Mouse (Mus musculus) heart, embryonic 11.5 days (tissue): ENCODE measurements around the gene A830031A19Rik. TPM values are rescaled to one million over a fixed set of nuclear protein-coding genes. Genes with fewer than 3 reads are reported as not detected.

Experiments
- ATAC-seq: fragments of 200-750 bp; cut with Nextera tagmentation; replicated peaks from 2 replicates; pipeline ENCODE4 v1.8.0; 2017; ENCODE audit warnings: moderate library complexity; ENCODE audit not compliant: insufficient number of reproducible peaks, low FRiP score, low TSS enrichment
- H3K27ac ChIP-seq: fragments of 300-500 bp; sonication (generic); 2 replicates; pipeline ENCODE4 v1.5.1; 2014; ENCODE audit warnings: mild to moderate bottlenecking, low read depth, low read length
- H3K27me3 ChIP-seq: fragments of 300-500 bp; sonication (generic); 2 replicates; pipeline ENCODE4 v1.6.1; 2014; ENCODE audit warnings: mild to moderate bottlenecking, low read length, mixed read lengths; ENCODE audit not compliant: control insufficient read depth, insufficient read depth
- H3K36me3 ChIP-seq: fragments of 300-500 bp; sonication (generic); 2 replicates; pipeline ENCODE4 v1.6.1; 2014; ENCODE audit warnings: mild to moderate bottlenecking, low read length, moderate library complexity, mixed read lengths; ENCODE audit not compliant: control insufficient read depth, insufficient read depth
- H3K4me1 ChIP-seq: fragments of 300-500 bp; sonication (generic); 2 replicates; pipeline ENCODE4 v1.6.1; 2014; ENCODE audit warnings: low read length; ENCODE audit not compliant: control insufficient read depth, insufficient read depth
- H3K4me2 ChIP-seq: fragments of 300-500 bp; sonication (generic); 2 replicates; pipeline ENCODE4 v1.6.1; 2014; ENCODE audit warnings: mild to moderate bottlenecking, moderate library complexity
- H3K4me3 ChIP-seq: fragments of 300-500 bp; sonication (generic); 2 replicates; pipeline ENCODE4 v1.5.1; 2014; ENCODE audit warnings: low read depth, low read length
- H3K9ac ChIP-seq: fragments of 300-500 bp; sonication (generic); 2 replicates; pipeline ENCODE4 v1.6.1; 2014; ENCODE audit warnings: mild to moderate bottlenecking, low read depth, low read length, moderate library complexity
- H3K9me3 ChIP-seq: fragments of 300-500 bp; sonication (generic); replicated peaks from 2 replicates; pipeline ENCODE4 v1.6.1; 2016; ENCODE audit warnings: low read length; ENCODE audit not compliant: control insufficient read depth
- WGBS: fragments of 180-500 bp; shearing (Covaris S2); extraction: QIAGEN DNeasy Blood & Tissue Kit; methylation state at CpG from one replicate; pipeline ENCODE4 v1.1.7; 2014; ENCODE audit not compliant: insufficient replicate concordance; 5-methylcytosine and 5-hydroxymethylcytosine counted together
- polyA plus RNA-seq: library from polyadenylated mRNA; unstranded; fragments of >200 nt; fragmentation: Nextera tagmentation; extraction: Ambion mirVana; gene quantifications from 2 replicates; pipeline ENCODE4 v1.2.1, GENCODE M21; 2014

A830031A19Rik gene
- polyA plus RNA-seq, 1 experiment from 2014 or later: not detected

DNA sequence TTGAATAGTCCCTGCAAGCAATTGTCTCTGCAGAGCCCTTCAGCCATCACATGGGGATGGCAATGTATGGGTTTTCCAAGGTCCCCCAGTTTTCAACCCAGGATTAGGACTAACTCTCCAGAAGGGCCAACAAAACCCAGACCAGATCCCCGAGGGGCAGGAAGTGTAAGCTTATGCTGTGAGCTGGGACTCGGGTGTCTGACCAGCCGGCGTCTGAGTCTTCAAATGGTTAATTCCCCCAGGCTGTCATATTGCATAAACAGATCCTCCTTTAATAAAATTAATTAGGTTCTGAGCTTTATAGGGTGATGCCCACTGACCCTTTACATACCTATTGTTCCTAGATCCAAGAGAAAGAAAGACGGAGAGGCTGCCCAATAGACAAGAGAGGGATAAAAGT is 14.4 kb downstream of the A830031A19Rik start:
- no peaks in the 10 kb centered on the region for H3K9me3 ChIP-seq
- peak overlapping the region; percentile 63 for H3K4me2 ChIP-seq
- ATAC-seq: no peak
- peaks cover 20% of the 10 kb centered on the region for H3K27me3 ChIP-seq
- H3K36me3 ChIP-seq: no peaks in the 10 kb centered on the region
- H3K9ac ChIP-seq: no peak overlapping the region
- no peak overlapping the region for H3K27ac ChIP-seq
- WGBS: 3% methylated on average over 5 of the region's 5 CpGs
- no peaks in the 10 kb centered on the region for H3K4me1 ChIP-seq
- peak overlapping the region; percentile 33 for H3K4me3 ChIP-seq

DNA sequence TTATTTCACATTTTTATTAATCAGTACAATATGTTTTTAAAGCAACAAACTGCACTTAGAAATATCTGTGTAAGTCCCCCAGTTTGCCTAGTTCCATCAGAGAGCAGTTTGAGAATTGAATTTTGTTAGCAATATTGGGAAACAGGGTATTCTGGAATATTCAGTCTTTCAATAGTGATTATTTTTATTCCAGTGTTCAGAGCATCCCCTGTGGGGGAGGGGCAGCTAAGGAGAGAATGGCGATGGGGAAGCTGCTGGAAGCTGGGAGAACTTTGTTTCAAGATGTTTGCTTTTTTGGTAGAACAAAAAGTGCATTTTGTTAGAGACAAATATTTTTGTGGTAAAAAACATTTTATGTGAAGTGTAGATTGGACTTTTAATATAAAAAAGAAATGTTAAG is 15.7 kb downstream of the A830031A19Rik start:
- H3K4me2 ChIP-seq: no peak overlapping the region
- H3K27me3 ChIP-seq: peaks cover 20% of the 10 kb centered on the region
- no peak overlapping the region for H3K27ac ChIP-seq
- no peaks in the 10 kb centered on the region for H3K9me3 ChIP-seq
- WGBS: 7% methylated on average over 1 of the region's 1 CpGs
- H3K4me3 ChIP-seq: no peak overlapping the region
- H3K4me1 ChIP-seq: no peaks in the 10 kb centered on the region
- ATAC-seq: no peak
- H3K9ac ChIP-seq: no peak overlapping the region
- no peaks in the 10 kb centered on the region for H3K36me3 ChIP-seq

DNA sequence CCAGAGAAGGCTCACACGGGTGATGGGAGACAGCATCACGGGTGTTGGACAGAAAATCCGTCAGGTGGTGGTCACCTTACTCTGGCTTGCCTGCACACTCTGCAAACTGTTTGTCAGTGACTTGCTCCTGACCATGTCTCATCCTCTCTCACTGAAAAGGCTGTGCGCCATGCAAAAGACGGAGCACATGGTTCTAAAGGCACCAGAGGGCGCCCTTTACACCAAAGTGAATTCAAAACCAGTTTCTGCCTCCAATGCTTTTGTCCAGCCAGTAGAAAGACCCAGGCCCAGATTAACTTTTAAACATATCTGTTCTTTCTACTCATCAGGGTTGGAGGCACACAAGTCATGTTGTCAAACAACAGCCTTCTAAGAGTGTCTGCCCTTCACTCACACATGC is 22.0 kb downstream of the A830031A19Rik start:
- ATAC-seq: no peak

DNA sequence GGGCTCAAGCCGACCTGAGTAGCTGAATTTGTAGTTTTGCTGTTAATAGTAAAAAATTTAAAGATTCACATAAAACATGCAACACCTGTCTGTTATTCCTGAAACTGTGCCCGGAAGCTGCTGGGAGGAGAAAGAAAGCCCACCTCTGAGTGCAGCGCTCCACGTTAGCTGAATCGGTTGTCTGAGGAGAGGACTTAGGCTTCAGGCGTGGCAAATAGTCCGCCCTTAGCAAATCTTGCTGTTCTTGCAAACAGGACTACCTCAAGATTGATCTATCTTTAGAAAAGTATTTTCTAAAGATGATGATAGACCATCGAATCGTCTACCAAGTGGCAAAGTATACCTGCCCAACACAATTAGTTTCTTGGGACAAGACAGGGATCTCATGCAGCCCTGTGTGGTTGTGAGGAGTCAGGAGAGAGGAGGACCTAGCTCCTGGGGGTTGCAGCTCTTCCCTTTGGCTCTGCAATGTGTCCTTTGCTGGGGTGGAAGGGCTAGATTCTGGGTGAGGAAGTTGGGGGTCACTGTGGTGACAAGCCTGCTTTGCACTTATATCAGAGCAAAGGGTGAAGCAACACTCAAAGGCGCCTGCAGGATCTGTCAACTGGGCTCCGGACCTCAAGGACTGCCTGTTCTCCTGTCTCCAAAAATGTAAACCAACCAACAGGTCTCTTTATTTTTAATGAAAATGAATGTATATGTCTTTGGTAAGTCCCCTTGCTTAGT is 24.7 kb downstream of the A830031A19Rik start:
- no peak overlapping the region for H3K27ac ChIP-seq
- no peak overlapping the region for H3K4me3 ChIP-seq
- peaks cover 3% of the 10 kb centered on the region; the same call in 1 of the 2 replicates for H3K4me1 ChIP-seq
- H3K9me3 ChIP-seq: no peaks in the 10 kb centered on the region
- WGBS: 69% methylated on average over 11 of the region's 11 CpGs
- no peaks in the 10 kb centered on the region for H3K27me3 ChIP-seq
- no peak overlapping the region; the same call in 1 of the 2 replicates for H3K4me2 ChIP-seq
- no peak overlapping the region for H3K9ac ChIP-seq
- no peaks in the 10 kb centered on the region for H3K36me3 ChIP-seq
- no peak for ATAC-seq

More for the DNA sequence above, 22.0 kb downstream of the A830031A19Rik start:
- Histone ChIP-seq H3K27ac (no peak overlapping the region), H3K4me3 (no peak overlapping the region), H3K4me1 (peaks cover 3% of the 10 kb centered on the region; the same call in 1 of the 2 replicates), H3K4me2 (no peak overlapping the region), H3K36me3 (no peaks in the 10 kb centered on the region), H3K27me3 (peaks cover 2% of the 10 kb centered on the region; the same call in 1 of the 2 replicates), H3K9me3 (no peaks in the 10 kb centered on the region), H3K9ac (no peak overlapping the region)
- WGBS: 55% methylated on average over 6 of the region's 6 CpGs

DNA sequence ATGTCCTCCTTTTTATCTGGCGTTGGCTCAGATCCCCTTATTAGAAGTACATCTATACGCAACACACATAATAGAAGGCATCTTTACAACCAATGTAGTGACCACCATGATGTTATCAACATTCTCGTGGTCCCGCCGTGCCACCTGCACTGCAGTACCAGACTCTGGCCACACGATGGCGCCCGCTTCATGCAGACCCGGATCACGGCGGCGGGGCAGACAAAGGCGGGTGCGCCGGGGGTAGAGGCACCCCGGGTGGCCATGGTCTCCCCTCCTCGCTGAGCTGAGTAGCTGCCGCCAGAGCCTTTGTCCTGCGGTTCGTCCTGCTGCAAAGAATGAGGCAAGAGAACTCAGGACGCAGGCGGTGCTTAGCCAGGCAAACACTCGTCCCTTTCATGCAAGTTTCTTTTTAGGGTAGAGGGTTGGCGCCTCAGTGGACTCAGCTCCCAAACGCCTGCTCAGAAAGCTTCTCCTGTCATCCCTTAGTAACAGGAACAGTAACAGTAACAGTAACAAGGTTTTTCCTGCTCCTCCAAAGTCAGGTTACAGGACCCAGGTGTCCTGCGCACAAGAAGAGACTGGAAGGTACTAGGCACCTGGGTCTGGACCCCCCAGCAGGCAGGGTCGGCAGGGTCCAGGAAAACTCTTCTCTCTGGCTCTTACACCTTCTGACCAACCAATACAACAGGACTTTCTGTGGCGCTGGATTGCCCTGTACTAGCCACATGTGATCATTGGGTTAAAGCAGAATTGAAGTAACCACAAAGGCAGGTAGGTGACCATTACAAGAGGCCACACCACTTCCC is 25.4 kb downstream of the A830031A19Rik start:
- Histone ChIP-seq H3K9me3 (no peaks in the 10 kb centered on the region), H3K4me2 (peak overlapping the region; percentile 77), H3K36me3 (no peaks in the 10 kb centered on the region), H3K4me1 (peaks cover 3% of the 10 kb centered on the region; the same call in 1 of the 2 replicates), H3K27me3 (no peaks in the 10 kb centered on the region), H3K9ac (peak overlapping the region; percentile 79), H3K27ac (no peak overlapping the region), H3K4me3 (peak overlapping the region; percentile 58)
- WGBS: 6% methylated on average over 28 of the region's 28 CpGs
- ATAC-seq: no peak; the same call in 1 of the 2 replicates

DNA sequence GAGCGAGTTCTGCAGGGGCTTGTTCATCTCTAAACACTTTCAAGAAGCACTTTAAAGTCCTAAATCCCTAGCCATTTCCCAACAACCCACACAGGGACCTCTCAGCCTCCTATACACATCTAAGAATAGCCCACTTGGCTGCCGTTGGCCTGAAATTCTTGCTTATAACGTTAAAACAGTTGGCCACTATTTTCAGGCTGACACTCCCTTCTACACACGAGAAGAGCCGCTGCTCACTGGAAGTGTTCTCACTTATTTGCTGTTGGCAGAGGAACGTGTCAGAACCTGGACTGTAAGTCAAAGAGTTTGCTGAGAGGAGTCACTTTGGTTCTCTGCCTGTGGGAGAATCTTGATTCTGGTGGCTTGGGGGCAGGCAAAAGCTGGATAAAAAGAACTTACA is 30.8 kb downstream of the A830031A19Rik start:
- Histone ChIP-seq H3K36me3 (no peaks in the 10 kb centered on the region), H3K27ac (no peak overlapping the region), H3K4me2 (no peak overlapping the region), H3K9ac (no peak overlapping the region), H3K9me3 (no peaks in the 10 kb centered on the region), H3K4me3 (no peak overlapping the region), H3K27me3 (no peaks in the 10 kb centered on the region), H3K4me1 (no peaks in the 10 kb centered on the region)
- no peak for ATAC-seq
- 57% methylated on average over 6 of the region's 6 CpGs for WGBS

DNA sequence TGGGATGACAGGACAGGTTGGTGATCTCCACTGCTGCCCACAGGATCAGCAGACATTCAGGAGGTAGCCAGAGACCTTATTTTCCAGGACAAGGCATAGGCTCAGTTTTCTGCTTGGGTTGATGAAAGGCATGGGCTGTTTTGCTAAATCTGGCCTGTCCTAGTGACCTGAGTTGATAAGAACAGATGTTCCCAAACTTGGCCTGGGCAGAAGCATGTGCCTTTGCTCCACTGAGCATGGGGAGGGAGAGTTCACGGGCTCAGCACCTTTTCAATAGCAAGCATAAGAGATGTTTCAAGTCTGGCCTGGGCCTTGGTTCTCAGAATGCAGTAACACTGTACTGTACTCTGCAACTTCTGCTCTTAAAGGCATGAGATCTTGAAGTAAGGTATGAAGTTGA is 54.1 kb downstream of the A830031A19Rik start:
- Histone ChIP-seq H3K36me3 (no peaks in the 10 kb centered on the region), H3K4me1 (peaks cover 13% of the 10 kb centered on the region), H3K27me3 (no peaks in the 10 kb centered on the region), H3K4me2 (no peak overlapping the region), H3K27ac (no peak overlapping the region), H3K9me3 (no peaks in the 10 kb centered on the region), H3K9ac (no peak overlapping the region), H3K4me3 (no peak overlapping the region)
- no peak for ATAC-seq
- WGBS: 38% methylated on average over 1 of the region's 1 CpGs

DNA sequence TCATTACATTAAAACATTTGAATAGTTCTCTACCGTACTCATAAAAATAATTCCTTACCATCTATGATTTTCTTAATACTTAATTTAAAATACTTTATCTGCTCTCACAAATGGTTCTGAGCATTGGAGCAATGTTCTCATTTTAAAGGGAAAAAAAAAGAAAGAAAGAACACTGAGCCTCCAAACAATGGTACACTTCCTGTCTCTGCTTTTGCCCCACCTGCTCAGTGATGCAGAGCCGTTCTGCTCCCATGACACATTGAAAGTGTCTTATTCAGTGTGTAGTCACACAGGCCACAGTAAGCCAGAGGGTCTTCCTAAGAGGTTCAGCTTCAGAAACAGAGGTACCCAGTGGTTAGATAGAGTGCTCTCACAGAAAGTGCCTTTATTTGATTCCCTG is 56.1 kb downstream of the A830031A19Rik start:
- Histone ChIP-seq H3K27ac (no peak overlapping the region), H3K4me1 (peaks cover 16% of the 10 kb centered on the region), H3K36me3 (no peaks in the 10 kb centered on the region), H3K4me2 (no peak overlapping the region), H3K9ac (no peak overlapping the region), H3K9me3 (no peaks in the 10 kb centered on the region), H3K27me3 (no peaks in the 10 kb centered on the region), H3K4me3 (no peak overlapping the region)
- 75% methylated on average over 2 of the region's 2 CpGs for WGBS
- ATAC-seq: no peak
